Mouse (Mus musculus) ES-Bruce4 (cell line): Measurements from ENCODE around the gene Tas2r138. TPM values are rescaled to one million over a fixed set of nuclear protein-coding genes. Genes with fewer than 3 reads are reported as not detected.

Source experiments
- H3K27ac ChIP-seq: 2 replicates; pipeline ENCODE4 v1.5.1; 2012; ENCODE audit warnings: low read length, inconsistent platforms; ENCODE audit not compliant: insufficient read depth
- H3K27me3 ChIP-seq: 2 replicates; pipeline ENCODE4 v1.6.1; 2012; ENCODE audit warnings: mild to moderate bottlenecking, low read length, inconsistent platforms; ENCODE audit not compliant: control insufficient read depth, poor library complexity, insufficient read depth, severe bottlenecking
- H3K36me3 ChIP-seq: 2 replicates; pipeline ENCODE4 v1.6.1; 2012; ENCODE audit warnings: inconsistent platforms, mild to moderate bottlenecking, low read length, moderate library complexity; ENCODE audit not compliant: control insufficient read depth, poor library complexity, insufficient read depth, severe bottlenecking
- H3K4me1 ChIP-seq: one replicate; pipeline ENCODE4 v1.8.1; 2011; ENCODE audit warnings: low read length; ENCODE audit not compliant: control insufficient read depth, insufficient read depth
- H3K4me3 ChIP-seq: 2 replicates; pipeline ENCODE4 v1.5.1; 2011; ENCODE audit warnings: low read depth, mild to moderate bottlenecking, low read length
- H3K9ac ChIP-seq: 2 replicates; pipeline ENCODE4 v1.6.1; 2012; ENCODE audit warnings: low read depth, mild to moderate bottlenecking, inconsistent platforms; ENCODE audit not compliant: poor library complexity, severe bottlenecking
- H3K9me3 ChIP-seq: replicated peaks from 2 replicates; pipeline ENCODE4 v1.6.1; 2012; ENCODE audit warnings: mild to moderate bottlenecking, low read length, inconsistent platforms; ENCODE audit not compliant: control insufficient read depth, poor library complexity, insufficient read depth, severe bottlenecking
- CTCF ChIP-seq: IDR thresholded peaks from one replicate; pipeline ENCODE4 v1.8.1; 2011; ENCODE audit warnings: low read depth, low read length
- EP300 ChIP-seq: IDR thresholded peaks from 2 replicates; pipeline ENCODE4 v1.6.1; 2011; ENCODE audit warnings: low read depth, low read length; ENCODE audit not compliant: insufficient read depth
- POLR2A ChIP-seq: IDR thresholded peaks from one replicate; pipeline ENCODE4 v1.8.1; 2011; ENCODE audit warnings: low read length; ENCODE audit not compliant: insufficient read depth
- polyA plus RNA-seq: library from polyadenylated mRNA; stranded (reverse); fragments of >200 nt; gene quantifications from 2 replicates; pipeline ENCODE4 v1.2.4, GENCODE M21; 2011; ENCODE audit warnings: low read depth; ENCODE audit not compliant: missing spikeins, insufficient read depth, insufficient read length

Gene Tas2r138
- polyA plus RNA-seq, 1 experiment, result not detected

DNA sequence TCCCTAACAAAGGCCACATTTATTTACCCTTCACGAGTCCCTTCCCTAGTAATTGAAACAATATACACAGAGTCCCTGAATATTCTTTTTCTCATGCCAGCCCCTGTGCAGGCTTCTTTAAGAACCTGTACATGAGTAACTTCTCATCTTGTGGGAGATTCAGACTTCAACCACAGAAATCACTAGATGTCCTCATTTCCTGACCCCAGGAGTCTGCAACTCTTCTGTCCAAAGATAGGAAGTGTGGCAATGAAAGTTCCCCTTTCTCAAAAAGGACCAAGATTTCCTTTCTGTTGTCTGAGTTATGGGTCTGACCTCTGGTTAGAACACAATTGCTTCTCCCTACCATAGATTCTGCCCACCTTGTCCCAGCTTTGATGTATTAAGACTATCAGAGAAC is 36.8 kb downstream of the Tas2r138 start:
- TF ChIP-seq POLR2A (no peak), CTCF (no peak), EP300 (no peak)
- Histone ChIP-seq H3K27me3 (no peaks in the 10 kb centered on the region), H3K27ac (no peak overlapping the region), H3K9me3 (no peaks in the 10 kb centered on the region), H3K9ac (no peak overlapping the region), H3K4me1 (no peaks in the 10 kb centered on the region), H3K36me3 (no peaks in the 10 kb centered on the region), H3K4me3 (no peak overlapping the region)

DNA sequence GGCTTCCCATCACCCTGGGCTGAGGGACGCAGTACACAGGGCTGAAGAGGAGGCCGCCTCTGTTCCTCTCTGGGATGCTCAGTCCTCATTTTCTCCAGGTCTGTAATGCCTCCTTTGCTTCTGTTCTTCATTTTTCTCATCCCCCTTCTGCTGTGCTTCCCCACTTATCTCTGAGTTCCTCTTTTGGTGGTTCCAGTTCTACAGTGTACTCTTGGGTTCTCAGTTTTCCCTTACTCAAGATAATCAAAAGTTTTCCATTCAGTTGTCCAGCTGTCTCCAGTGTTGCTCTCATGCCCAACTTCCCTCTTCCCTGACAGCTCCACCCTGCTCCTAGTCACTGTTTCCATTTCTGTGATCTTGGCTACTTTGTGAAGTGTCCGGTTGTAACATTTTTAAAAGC is 39.5 kb downstream of the Tas2r138 start:
- Histone ChIP-seq H3K36me3 (no peaks in the 10 kb centered on the region), H3K4me1 (no peaks in the 10 kb centered on the region), H3K9me3 (no peaks in the 10 kb centered on the region), H3K27me3 (no peaks in the 10 kb centered on the region), H3K9ac (no peak overlapping the region), H3K27ac (no peak overlapping the region), H3K4me3 (no peak overlapping the region)
- TF ChIP-seq CTCF (no peak), EP300 (no peak), POLR2A (no peak)

DNA sequence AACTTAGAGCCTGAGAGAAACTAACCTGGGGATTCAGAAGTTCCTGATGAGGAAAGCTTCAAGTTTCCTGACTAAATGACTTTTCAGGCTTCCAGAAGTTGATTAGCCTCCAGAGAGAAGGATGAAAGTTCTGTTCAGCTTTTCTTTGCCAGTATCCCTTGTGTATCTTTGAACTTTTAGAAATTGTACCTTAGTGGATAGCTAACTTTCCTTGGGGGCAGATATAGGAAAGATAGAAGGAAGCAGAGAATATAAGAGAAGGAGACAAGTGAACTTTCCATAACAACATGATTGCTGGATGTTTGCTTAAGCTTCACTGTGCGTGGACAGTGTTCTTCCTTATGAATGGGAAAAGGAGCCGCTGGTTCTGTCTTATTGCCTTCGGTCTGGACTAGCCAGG is 43.9 kb downstream of the Tas2r138 start, which contains the start of gene Olfr460:
Gene Olfr460, plus strand, starts transcription at position 301 of the 400 bp plus-strand sequence.
- no peaks in the 10 kb centered on the region for H3K36me3 ChIP-seq
- H3K27ac ChIP-seq, result no peak within 1 kb of the TSS
- H3K4me3 ChIP-seq, result no peak within 1 kb of the TSS
- no peaks in the 10 kb centered on the region for H3K4me1 ChIP-seq
- no peaks in the 10 kb centered on the region for H3K27me3 ChIP-seq
- TF ChIP-seq CTCF (no peak), EP300 (no peak), POLR2A (no peak)
- H3K9me3 ChIP-seq, result peaks cover under 1% of the 10 kb centered on the region; the same call in 1 of the 2 replicates
- no peak within 1 kb of the TSS for H3K9ac ChIP-seq

Other genes with a start within 250 kb of the Tas2r138 start
- 5.8 and 6.4 TPM in 2 replicates for gene E330009J07Rik, start 177.2 kb downstream of the Tas2r138 start, polyA plus RNA-seq
- gene Wee2, start 174.2 kb downstream of the Tas2r138 start, polyA plus RNA-seq, result not detected in 2 replicates
- 130 and 143 TPM in 2 replicates for gene Ssbp1, start 142.0 kb downstream of the Tas2r138 start, polyA plus RNA-seq
- gene Tas2r137, start 122.1 kb downstream of the Tas2r138 start, polyA plus RNA-seq, result 0.94 TPM in 1 of 2 replicates, not detected in the other
- 0.60 and 0.67 TPM in 2 replicates for gene Tas2r108, start 119.8 kb downstream of the Tas2r138 start, polyA plus RNA-seq
- gene Prss37, start 93.8 kb downstream of the Tas2r138 start, polyA plus RNA-seq, result not detected in 2 replicates
- gene Olfr461, start 58.3 kb downstream of the Tas2r138 start, polyA plus RNA-seq, result not detected in 2 replicates
- gene Olfr460, start 43.8 kb downstream of the Tas2r138 start, polyA plus RNA-seq, result 0.20 TPM in 1 of 2 replicates, not detected in the other
- not detected in 2 replicates for gene Clec5a, start 27.5 kb downstream of the Tas2r138 start, polyA plus RNA-seq
- 0.09 TPM in 1 of 2 replicates, not detected in the other for gene Mgam, start 15.5 kb upstream of the Tas2r138 start, polyA plus RNA-seq